Mouse (Mus musculus) hindbrain, embryonic 12.5 days (tissue): ENCODE results near the gene Wapl. TPM values are rescaled to one million over a fixed set of nuclear protein-coding genes. Genes with fewer than 3 reads are reported as not detected.

ENCODE experiments used
- ATAC-seq: fragments of 200-750 bp; cut with Nextera tagmentation; 2 replicates; pipeline ENCODE4 v1.8.0; 2017; ENCODE audit warnings: moderate TSS enrichment; ENCODE audit not compliant: low FRiP score
- H3K27ac ChIP-seq: fragments of 300-500 bp; sonication (generic); 2 replicates; pipeline ENCODE4 v1.5.1; 2016; ENCODE audit warnings: mild to moderate bottlenecking
- H3K27me3 ChIP-seq: fragments of 300-500 bp; sonication (generic); 2 replicates; pipeline ENCODE4 v1.6.1; 2016; ENCODE audit warnings: mild to moderate bottlenecking
- H3K36me3 ChIP-seq: fragments of 300-500 bp; sonication (generic); 2 replicates; pipeline ENCODE4 v1.6.1; 2016; ENCODE audit warnings: mild to moderate bottlenecking
- H3K4me1 ChIP-seq: fragments of 300-500 bp; sonication (generic); 2 replicates; pipeline ENCODE4 v1.6.1; 2016
- H3K4me2 ChIP-seq: fragments of 300-500 bp; sonication (generic); replicated peaks from 2 replicates; pipeline ENCODE4 v1.6.1; 2016; ENCODE audit warnings: mild to moderate bottlenecking
- H3K4me3 ChIP-seq: fragments of 300-500 bp; sonication (generic); 2 replicates; pipeline ENCODE4 v1.5.1; 2016; ENCODE audit warnings: mild to moderate bottlenecking
- H3K9ac ChIP-seq: fragments of 300-500 bp; sonication (generic); 2 replicates; pipeline ENCODE4 v1.6.1; 2016; ENCODE audit warnings: mild to moderate bottlenecking, moderate library complexity
- H3K9me3 ChIP-seq: fragments of 300-500 bp; sonication (generic); replicated peaks from 2 replicates; pipeline ENCODE4 v1.6.1; 2016; ENCODE audit warnings: mild to moderate bottlenecking
- WGBS: fragments of 180-500 bp; shearing (Covaris S2); methylation state at CpG from one replicate; pipeline ENCODE4 v1.1.7; 2016; 5-methylcytosine and 5-hydroxymethylcytosine counted together
- polyA plus RNA-seq: library from polyadenylated mRNA; unstranded; fragments of >200 nt; fragmentation: Nextera tagmentation; extraction: Ambion mirVana; gene quantifications from 2 replicates; pipeline ENCODE4 v1.2.1, GENCODE M21; 2016

The Wapl gene
- polyA plus RNA-seq, 1 experiment from 2014 or later: 35.1 TPM

GRCm38 (mm10) chr14:34662478-34662826 lies 11.3 kb upstream of the Wapl start:
- no peaks in the 10 kb centered on the region for H3K36me3 ChIP-seq
- H3K27me3 ChIP-seq: peaks cover 56% of the 10 kb centered on the region
- peaks cover 14% of the 10 kb centered on the region for H3K4me1 ChIP-seq
- H3K4me3 ChIP-seq: peak overlapping the region; percentile 39
- 0 out of 2 replicates have a peak, but pooled peaks cover under 1% of the 10 kb centered on the region for H3K9me3 ChIP-seq
- 8% methylated on average over 4 of the region's 4 CpGs for WGBS
- no peak; the same call in 1 of the 2 replicates for ATAC-seq
- H3K4me2 ChIP-seq: peak overlapping the region; percentile 68
- no peak overlapping the region for H3K27ac ChIP-seq
- peak overlapping the region; percentile 39; the same call in 1 of the 2 replicates for H3K9ac ChIP-seq

GRCm38 (mm10) chr14:34663381-34663780 lies 10.3 kb upstream of the Wapl start:
- Histone ChIP-seq H3K4me3 (no peak overlapping the region), H3K36me3 (no peaks in the 10 kb centered on the region), H3K27ac (no peak overlapping the region), H3K27me3 (peaks cover 56% of the 10 kb centered on the region), H3K9ac (no peak overlapping the region), H3K4me1 (peaks cover 14% of the 10 kb centered on the region), H3K4me2 (no peak overlapping the region), H3K9me3 (no peaks in the 10 kb centered on the region)
- WGBS: 68% methylated on average over 1 of the region's 1 CpGs
- ATAC-seq: no peak

DNA sequence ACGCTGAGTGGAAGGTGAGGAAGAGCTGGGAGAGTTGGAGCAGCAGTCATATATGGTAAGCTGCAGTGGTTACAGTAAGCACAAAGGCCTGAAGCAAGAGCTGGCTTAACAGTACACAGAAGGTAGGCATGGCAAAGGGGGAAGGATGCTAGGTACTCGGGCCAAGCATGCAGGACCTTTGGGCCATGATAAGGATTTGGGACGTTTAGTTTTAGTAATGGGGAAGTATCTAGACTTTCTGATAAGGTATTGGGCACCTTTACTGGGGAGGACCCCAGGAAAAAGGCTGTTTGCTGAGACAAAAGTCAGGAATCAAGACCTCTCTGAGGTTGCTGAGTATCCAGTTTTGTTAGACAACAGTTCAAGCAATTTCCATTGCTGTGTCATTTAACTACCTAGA lies 4.6 kb upstream of the Wapl start:
- Histone ChIP-seq H3K4me1 (peaks cover 7% of the 10 kb centered on the region; the same call in 1 of the 2 replicates), H3K4me2 (no peak overlapping the region), H3K4me3 (no peak overlapping the region), H3K27ac (no peak overlapping the region), H3K9ac (no peak overlapping the region), H3K9me3 (no peaks in the 10 kb centered on the region), H3K36me3 (no peaks in the 10 kb centered on the region), H3K27me3 (peaks cover 5% of the 10 kb centered on the region; the same call in 1 of the 2 replicates)
- no peak for ATAC-seq
- 71% methylated on average over 3 of the region's 3 CpGs for WGBS

GRCm38 (mm10) chr14:34670256-34670655 lies 3.5 kb upstream of the Wapl start:
- Histone ChIP-seq H3K4me2 (no peak overlapping the region), H3K4me1 (peaks cover 11% of the 10 kb centered on the region), H3K9me3 (no peaks in the 10 kb centered on the region), H3K36me3 (no peaks in the 10 kb centered on the region), H3K27me3 (no peaks in the 10 kb centered on the region), H3K9ac (no peak overlapping the region), H3K4me3 (no peak overlapping the region), H3K27ac (no peak overlapping the region)
- ATAC-seq: no peak
- WGBS: 71% methylated on average over 2 of the region's 2 CpGs

DNA sequence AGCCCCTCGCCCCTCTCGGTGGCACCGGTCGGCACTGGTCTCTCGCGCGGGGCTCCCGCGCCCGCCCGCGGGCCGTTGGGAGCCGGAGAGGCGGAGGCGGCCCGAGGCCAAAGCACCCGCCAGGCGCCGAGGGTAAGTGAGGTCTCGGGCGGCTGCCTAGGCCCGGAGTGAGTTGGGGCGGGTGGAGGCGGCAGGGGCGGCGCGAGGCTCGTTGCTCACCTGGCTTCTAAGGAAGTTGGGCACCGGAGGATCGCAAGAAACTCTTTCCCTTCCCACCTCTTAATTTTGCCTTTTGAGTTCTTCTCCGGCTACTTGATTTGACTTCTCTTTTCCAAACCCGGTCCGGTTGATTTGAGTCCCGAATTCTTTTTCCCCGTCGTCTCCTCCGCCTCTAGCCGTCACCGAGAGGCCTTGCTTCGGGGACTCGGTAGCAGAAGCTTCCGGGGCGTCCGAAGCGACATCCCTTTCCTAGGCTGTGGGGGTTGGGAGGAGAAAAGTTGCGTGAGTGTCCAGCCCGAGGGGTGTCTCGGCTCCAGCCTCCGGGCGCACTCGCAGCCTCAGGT lies 582 bp downstream of the Wapl start:
- Histone ChIP-seq H3K4me3 (peak overlapping the region; percentile 99), H3K4me1 (peaks cover 14% of the 10 kb centered on the region), H3K9me3 (no peaks in the 10 kb centered on the region), H3K4me2 (peak overlapping the region; percentile 91), H3K27ac (peak overlapping the region; percentile 97), H3K9ac (peak overlapping the region; percentile 97), H3K36me3 (peaks cover 4% of the 10 kb centered on the region; the same call in 1 of the 2 replicates), H3K27me3 (no peaks in the 10 kb centered on the region)
- peak; percentile 58; the same call in 1 of the 2 replicates for ATAC-seq
- under 1% methylated on average over 52 of the region's 52 CpGs for WGBS

- Histone ChIP-seq H3K27me3 (no peaks in the 10 kb centered on the region), H3K9ac (peak overlapping the region; percentile 97), H3K4me2 (peak overlapping the region; percentile 91), H3K27ac (0 out of 2 replicates have a peak overlapping the region, but pooled peaks have one; percentile 97), H3K36me3 (peaks cover 4% of the 10 kb centered on the region; the same call in 1 of the 2 replicates), H3K4me3 (peak overlapping the region; percentile 99), H3K9me3 (no peaks in the 10 kb centered on the region), H3K4me1 (peaks cover 14% of the 10 kb centered on the region)
- ATAC-seq: no peak
- 29% methylated on average over 9 of the region's 9 CpGs for WGBS
Measured at GRCm38 (mm10) chr14:34674932-34675331, 1.2 kb downstream of the Wapl start.

DNA sequence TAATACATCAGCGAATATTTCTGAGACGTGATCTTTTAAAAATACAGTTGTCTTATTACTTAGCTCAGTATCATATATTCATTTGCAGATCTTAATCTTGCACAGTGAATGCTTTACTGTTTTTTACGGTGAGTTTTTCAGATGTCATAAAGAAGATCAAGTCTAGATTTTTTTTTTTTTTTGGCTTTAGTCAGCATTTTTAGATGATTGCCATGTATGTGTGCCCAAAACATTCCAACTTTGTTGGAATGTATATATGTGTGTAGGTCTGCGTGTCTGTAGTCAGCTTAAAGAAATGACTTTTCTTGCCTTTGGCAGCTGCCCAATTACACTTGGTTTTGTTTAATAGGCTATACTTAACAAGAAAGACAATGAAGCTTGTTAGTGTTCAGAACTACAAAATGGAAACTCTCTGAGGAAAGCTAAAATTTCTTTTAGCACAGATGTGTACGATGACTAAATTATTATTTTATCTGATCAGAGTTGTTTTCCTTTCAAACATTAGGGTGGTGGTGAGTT lies 1.7 kb downstream of the Wapl start:
- Histone ChIP-seq H3K4me1 (peaks cover 14% of the 10 kb centered on the region), H3K27ac (no peak overlapping the region), H3K27me3 (no peaks in the 10 kb centered on the region)

GRCm38 (mm10) chr14:34680815-34681214 lies 7.1 kb downstream of the Wapl start:
- H3K9ac ChIP-seq: no peak overlapping the region
- H3K4me3 ChIP-seq: no peak overlapping the region
- ATAC-seq: no peak
- WGBS: 78% methylated on average over 2 of the region's 2 CpGs
- no peaks in the 10 kb centered on the region for H3K27me3 ChIP-seq
- no peaks in the 10 kb centered on the region for H3K9me3 ChIP-seq
- H3K27ac ChIP-seq: no peak overlapping the region
- no peaks in the 10 kb centered on the region for H3K4me1 ChIP-seq
- no peak overlapping the region for H3K4me2 ChIP-seq
- H3K36me3 ChIP-seq: peaks cover 7% of the 10 kb centered on the region

More for the DNA sequence above, 1.7 kb downstream of the Wapl start:
- ATAC-seq: no peak
- Histone ChIP-seq H3K36me3 (peaks cover 4% of the 10 kb centered on the region; the same call in 1 of the 2 replicates), H3K4me2 (peak overlapping the region; percentile 91), H3K9ac (no peak overlapping the region), H3K4me3 (no peak overlapping the region), H3K9me3 (no peaks in the 10 kb centered on the region)
- WGBS: 82% methylated on average over 5 of the region's 5 CpGs

DNA sequence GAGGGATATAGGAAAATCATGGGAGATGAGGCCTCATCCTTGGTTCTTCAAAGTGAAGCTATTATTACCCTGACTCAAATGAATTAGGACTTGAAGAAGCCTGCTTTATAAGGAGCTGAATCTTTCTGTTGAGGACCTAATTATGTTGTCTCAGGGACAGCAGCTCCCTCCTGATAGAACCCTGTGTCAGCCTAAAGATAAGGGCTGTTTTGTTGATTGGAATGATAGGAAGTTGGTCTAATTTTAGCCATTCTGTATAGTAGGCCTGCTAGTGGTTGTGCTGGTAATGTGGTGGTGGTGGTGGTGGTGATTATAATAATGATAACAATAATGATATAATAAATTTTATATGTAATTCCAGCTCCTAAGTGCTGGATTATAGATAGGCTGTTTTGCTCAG lies 11.3 kb downstream of the Wapl start:
- peaks cover 3% of the 10 kb centered on the region; the same call in 1 of the 2 replicates for H3K36me3 ChIP-seq
- no peak overlapping the region for H3K4me3 ChIP-seq
- H3K27ac ChIP-seq: no peak overlapping the region
- no peak for ATAC-seq
- no peaks in the 10 kb centered on the region for H3K4me1 ChIP-seq
- H3K4me2 ChIP-seq: no peak overlapping the region
- H3K9me3 ChIP-seq: no peaks in the 10 kb centered on the region
- H3K27me3 ChIP-seq: no peaks in the 10 kb centered on the region
- no peak overlapping the region for H3K9ac ChIP-seq

DNA sequence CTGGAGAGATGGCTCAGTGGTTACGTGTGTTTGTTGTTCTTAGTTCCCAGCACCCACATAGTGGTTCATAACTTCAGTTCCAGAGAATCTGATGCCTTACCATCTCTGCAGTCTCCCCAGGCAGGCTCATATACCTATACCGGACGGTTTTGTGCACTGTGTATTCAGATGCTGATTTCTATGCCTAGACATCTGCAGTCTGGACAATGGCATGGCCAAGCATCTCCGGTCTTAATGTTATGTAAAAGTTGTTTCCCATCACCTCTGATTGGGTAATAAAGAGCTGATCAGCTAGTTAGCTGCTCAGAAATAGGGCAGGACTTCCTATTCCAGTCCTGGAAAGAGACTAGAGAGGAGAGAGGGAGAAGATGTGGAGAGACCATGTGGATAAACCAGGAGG lies 20.2 kb downstream of the Wapl start:
- Histone ChIP-seq H3K4me2 (no peak overlapping the region), H3K9ac (no peak overlapping the region), H3K27ac (no peak overlapping the region)

GRCm38 (mm10) chr14:34697376-34697775 lies 23.6 kb downstream of the Wapl start:
- WGBS: 90% methylated on average over 1 of the region's 1 CpGs
- H3K4me3 ChIP-seq: no peak overlapping the region
- no peaks in the 10 kb centered on the region for H3K27me3 ChIP-seq
- no peaks in the 10 kb centered on the region for H3K9me3 ChIP-seq
- ATAC-seq: no peak
- H3K4me1 ChIP-seq: no peaks in the 10 kb centered on the region
- no peak overlapping the region for H3K27ac ChIP-seq
- no peak overlapping the region for H3K4me2 ChIP-seq
- peaks cover 18% of the 10 kb centered on the region; the same call in 1 of the 2 replicates for H3K36me3 ChIP-seq
- no peak overlapping the region for H3K9ac ChIP-seq

More for the DNA sequence above, 20.2 kb downstream of the Wapl start:
- no peaks in the 10 kb centered on the region for H3K9me3 ChIP-seq
- H3K27me3 ChIP-seq: no peaks in the 10 kb centered on the region
- no peak overlapping the region for H3K4me3 ChIP-seq
- no peak for ATAC-seq
- H3K36me3 ChIP-seq: peaks cover 25% of the 10 kb centered on the region
- H3K4me1 ChIP-seq: no peaks in the 10 kb centered on the region
- WGBS: 95% methylated on average over 4 of the region's 4 CpGs

DNA sequence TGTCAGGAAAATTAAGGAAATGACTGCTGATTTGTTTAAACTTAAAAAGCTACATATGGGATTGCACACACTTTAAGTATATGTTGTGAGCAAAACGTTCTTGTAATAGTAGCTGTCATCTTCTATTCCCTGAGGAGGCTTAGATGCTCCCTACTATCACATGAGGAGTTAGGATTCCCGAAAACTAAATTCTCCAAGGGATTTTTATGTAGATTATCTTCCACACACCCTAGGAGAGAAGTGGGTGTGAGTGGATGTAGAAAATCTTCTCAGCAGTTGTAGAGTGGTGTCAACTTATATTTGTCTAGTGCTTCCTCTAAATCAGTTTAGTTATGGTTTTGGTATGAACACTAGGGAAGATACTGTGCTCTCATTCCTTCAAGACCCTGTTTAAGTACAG lies 36.5 kb downstream of the Wapl start:
- H3K4me3 ChIP-seq: no peak overlapping the region
- no peaks in the 10 kb centered on the region for H3K4me1 ChIP-seq
- H3K9ac ChIP-seq: no peak overlapping the region
- no peak overlapping the region for H3K4me2 ChIP-seq
- no peaks in the 10 kb centered on the region for H3K27me3 ChIP-seq
- no peak for ATAC-seq
- no peak overlapping the region for H3K27ac ChIP-seq
- peaks cover 6% of the 10 kb centered on the region for H3K36me3 ChIP-seq
- no peaks in the 10 kb centered on the region for H3K9me3 ChIP-seq
- WGBS: 89% methylated on average over 2 of the region's 2 CpGs

DNA sequence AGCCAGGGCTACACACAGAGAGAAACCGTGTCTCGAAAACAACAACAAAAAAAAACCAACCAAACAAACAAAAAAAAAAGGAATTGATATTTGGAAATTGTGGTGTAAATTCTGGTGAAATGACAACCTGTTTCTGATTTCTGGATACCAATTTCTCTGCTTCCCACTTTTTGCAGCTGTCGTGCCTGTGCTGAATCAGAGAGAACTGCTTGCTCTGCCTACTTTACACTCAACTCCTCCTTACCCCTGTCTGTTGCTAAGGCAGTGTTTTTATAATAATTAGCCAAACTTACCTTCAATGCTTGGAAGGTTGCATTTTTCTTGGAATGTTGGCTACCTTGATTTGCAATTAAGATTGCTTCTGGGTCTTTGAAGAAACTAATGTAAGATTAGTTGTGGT lies 38.3 kb downstream of the Wapl start:
- H3K4me2 ChIP-seq: no peak overlapping the region
- H3K4me1 ChIP-seq: no peaks in the 10 kb centered on the region
- ATAC-seq: no peak
- no peaks in the 10 kb centered on the region for H3K9me3 ChIP-seq
- 96% methylated on average over 3 of the region's 3 CpGs for WGBS
- H3K36me3 ChIP-seq: peaks cover 6% of the 10 kb centered on the region
- H3K27ac ChIP-seq: no peak overlapping the region
- H3K9ac ChIP-seq: no peak overlapping the region
- no peaks in the 10 kb centered on the region for H3K27me3 ChIP-seq
- H3K4me3 ChIP-seq: no peak overlapping the region
